Mouse (Mus musculus): ENCODE measurements around the gene Kif3a. TPM values are rescaled to one million over a fixed set of nuclear protein-coding genes. Genes with fewer than 3 reads are reported as not detected.

Gene Kif3a
- polyA plus RNA-seq, 2 experiments: 38.3 to 63.7 TPM

GRCm38 (mm10) chr11:53580562-53580961 lies 13.4 kb downstream of the Kif3a start:
- H3K36me3 ChIP-seq (ENCODE audit: control insufficient read depth, insufficient read depth, low read length): peaks cover 57% of the 10 kb centered on the region
- TF ChIP-seq POLR2A (IDR thresholded peaks at IDR 0.05; ENCODE audit: borderline replicate concordance, extremely low read depth, insufficient read depth, insufficient read length): no peak
- ATAC-seq (ENCODE audit: low FRiP score, low read depth): no peak

GRCm38 (mm10) chr11:53583151-53583550 lies 16.0 kb downstream of the Kif3a start:
- no peaks in the 10 kb centered on the region for H3K27me3 ChIP-seq (ENCODE audit: control insufficient read depth, insufficient read depth, low read length)
- H3K4me2 ChIP-seq (replicated peaks; ENCODE audit: low read depth, low read length, severe bottlenecking): no peak overlapping the region
- H3K36me3 ChIP-seq (ENCODE audit: control insufficient read depth, insufficient read depth, low read length): peaks cover 64% of the 10 kb centered on the region
- WGBS: 85% methylated on average over 10 of the region's 10 CpGs
- no peak for ATAC-seq (ENCODE audit: low FRiP score, low read depth)
- H3K27ac ChIP-seq (replicated peaks; ENCODE audit: low read depth, low read length): no peak overlapping the region
- H3K9me3 ChIP-seq (ENCODE audit: control insufficient read depth, low read length): no peaks in the 10 kb centered on the region
- no peaks in the 10 kb centered on the region for H3K4me1 ChIP-seq (ENCODE audit: control insufficient read depth, insufficient read depth, low read length)
- no peak overlapping the region for H3K4me3 ChIP-seq (replicated peaks; ENCODE audit: low read length)
- H3K9ac ChIP-seq (ENCODE audit: low read depth, low read length, severe bottlenecking): no peak overlapping the region
- no peak for TF ChIP-seq POLR2A (IDR thresholded peaks at IDR 0.05; ENCODE audit: borderline replicate concordance, extremely low read depth, insufficient read depth, insufficient read length)
- no peak for DNase-seq (ENCODE audit: low spot score)

More at GRCm38 (mm10) chr11:53580562-53580961, 13.4 kb downstream of the Kif3a start:
- no peaks in the 10 kb centered on the region for H3K4me1 ChIP-seq (ENCODE audit: control insufficient read depth, insufficient read depth, low read length)
- H3K4me3 ChIP-seq (replicated peaks; ENCODE audit: low read length): no peak overlapping the region
- no peaks in the 10 kb centered on the region for H3K27me3 ChIP-seq (ENCODE audit: control insufficient read depth, insufficient read depth, low read length)
- no peak for DNase-seq (ENCODE audit: low spot score)
- H3K4me2 ChIP-seq (replicated peaks; ENCODE audit: low read depth, low read length, severe bottlenecking): no peak overlapping the region
- H3K9ac ChIP-seq (ENCODE audit: low read depth, low read length, severe bottlenecking): no peak overlapping the region
- 99% methylated on average over 3 of the region's 3 CpGs for WGBS
- H3K27ac ChIP-seq (replicated peaks; ENCODE audit: low read depth, low read length): no peak overlapping the region
- H3K9me3 ChIP-seq (ENCODE audit: control insufficient read depth, low read length): no peaks in the 10 kb centered on the region

- peaks cover 63% of the 10 kb centered on the region for H3K36me3 ChIP-seq (ENCODE audit: control insufficient read depth, insufficient read depth, low read length)
- ATAC-seq (ENCODE audit: low FRiP score, low read depth): no peak
- no peaks in the 10 kb centered on the region for H3K9me3 ChIP-seq (ENCODE audit: control insufficient read depth, low read length)
- no peak overlapping the region for H3K27ac ChIP-seq (replicated peaks; ENCODE audit: low read depth, low read length)
- no peak for TF ChIP-seq POLR2A (IDR thresholded peaks at IDR 0.05; ENCODE audit: borderline replicate concordance, extremely low read depth, insufficient read depth, insufficient read length)
- H3K4me1 ChIP-seq (ENCODE audit: control insufficient read depth, insufficient read depth, low read length): no peaks in the 10 kb centered on the region
- no peak overlapping the region for H3K4me3 ChIP-seq (replicated peaks; ENCODE audit: low read length)
- 55% methylated on average over 3 of the region's 3 CpGs for WGBS
- H3K9ac ChIP-seq (ENCODE audit: low read depth, low read length, severe bottlenecking): no peak overlapping the region
- DNase-seq (ENCODE audit: low spot score): peak; percentile 53
- H3K27me3 ChIP-seq (ENCODE audit: control insufficient read depth, insufficient read depth, low read length): no peaks in the 10 kb centered on the region
- H3K4me2 ChIP-seq (replicated peaks; ENCODE audit: low read depth, low read length, severe bottlenecking): no peak overlapping the region
Measured at GRCm38 (mm10) chr11:53584849-53585248, 17.7 kb downstream of the Kif3a start.

GRCm38 (mm10) chr11:53585510-53585909 lies 18.3 kb downstream of the Kif3a start:
- no peak for TF ChIP-seq POLR2A (IDR thresholded peaks at IDR 0.05; ENCODE audit: borderline replicate concordance, extremely low read depth, insufficient read depth, insufficient read length)
- Histone ChIP-seq H3K9ac (ENCODE audit: low read depth, low read length, severe bottlenecking) (no peak overlapping the region), H3K27ac (replicated peaks; ENCODE audit: low read depth, low read length) (no peak overlapping the region), H3K36me3 (ENCODE audit: control insufficient read depth, insufficient read depth, low read length) (peaks cover 57% of the 10 kb centered on the region), H3K9me3 (ENCODE audit: control insufficient read depth, low read length) (no peaks in the 10 kb centered on the region), H3K27me3 (ENCODE audit: control insufficient read depth, insufficient read depth, low read length) (no peaks in the 10 kb centered on the region), H3K4me1 (ENCODE audit: control insufficient read depth, insufficient read depth, low read length) (no peaks in the 10 kb centered on the region), H3K4me2 (replicated peaks; ENCODE audit: low read depth, low read length, severe bottlenecking) (no peak overlapping the region), H3K4me3 (replicated peaks; ENCODE audit: low read length) (no peak overlapping the region)
- ATAC-seq (ENCODE audit: low FRiP score, low read depth) (no peak), DNase-seq (ENCODE audit: low spot score) (no peak)
- WGBS: 79% methylated on average over 6 of the region's 6 CpGs

GRCm38 (mm10) chr11:53588279-53588678 lies 21.1 kb downstream of the Kif3a start:
- WGBS: 82% methylated on average over 8 of the region's 8 CpGs
- Histone ChIP-seq H3K9me3 (ENCODE audit: control insufficient read depth, low read length) (no peaks in the 10 kb centered on the region), H3K4me1 (ENCODE audit: control insufficient read depth, insufficient read depth, low read length) (no peaks in the 10 kb centered on the region), H3K4me3 (replicated peaks; ENCODE audit: low read length) (no peak overlapping the region), H3K27ac (replicated peaks; ENCODE audit: low read depth, low read length) (no peak overlapping the region), H3K36me3 (ENCODE audit: control insufficient read depth, insufficient read depth, low read length) (peaks cover 56% of the 10 kb centered on the region), H3K4me2 (replicated peaks; ENCODE audit: low read depth, low read length, severe bottlenecking) (no peak overlapping the region), H3K27me3 (ENCODE audit: control insufficient read depth, insufficient read depth, low read length) (no peaks in the 10 kb centered on the region), H3K9ac (ENCODE audit: low read depth, low read length, severe bottlenecking) (no peak overlapping the region)
- TF ChIP-seq POLR2A (IDR thresholded peaks at IDR 0.05; ENCODE audit: borderline replicate concordance, extremely low read depth, insufficient read depth, insufficient read length): no peak
- DNase-seq (ENCODE audit: low spot score) (no peak), ATAC-seq (ENCODE audit: low FRiP score, low read depth) (no peak)

- no peak overlapping the region for H3K9ac ChIP-seq (ENCODE audit: low read depth, low read length, severe bottlenecking)
- TF ChIP-seq POLR2A (IDR thresholded peaks at IDR 0.05; ENCODE audit: borderline replicate concordance, extremely low read depth, insufficient read depth, insufficient read length): no peak
- no peak overlapping the region for H3K4me3 ChIP-seq (replicated peaks; ENCODE audit: low read length)
- H3K4me1 ChIP-seq (ENCODE audit: control insufficient read depth, insufficient read depth, low read length): no peaks in the 10 kb centered on the region
- DNase-seq (ENCODE audit: low spot score) (no peak), ATAC-seq (ENCODE audit: low FRiP score, low read depth) (no peak)
- 43% methylated on average over 15 of the region's 15 CpGs for WGBS
- peaks cover 57% of the 10 kb centered on the region for H3K36me3 ChIP-seq (ENCODE audit: control insufficient read depth, insufficient read depth, low read length)
- H3K9me3 ChIP-seq (ENCODE audit: control insufficient read depth, low read length): no peaks in the 10 kb centered on the region
- no peak overlapping the region for H3K4me2 ChIP-seq (replicated peaks; ENCODE audit: low read depth, low read length, severe bottlenecking)
- H3K27ac ChIP-seq (replicated peaks; ENCODE audit: low read depth, low read length): no peak overlapping the region
- no peaks in the 10 kb centered on the region for H3K27me3 ChIP-seq (ENCODE audit: control insufficient read depth, insufficient read depth, low read length)
Measured at GRCm38 (mm10) chr11:53590368-53590768, 23.2 kb downstream of the Kif3a start.
